Mouse (Mus musculus): ENCODE data around the gene Msl1.

DNA sequence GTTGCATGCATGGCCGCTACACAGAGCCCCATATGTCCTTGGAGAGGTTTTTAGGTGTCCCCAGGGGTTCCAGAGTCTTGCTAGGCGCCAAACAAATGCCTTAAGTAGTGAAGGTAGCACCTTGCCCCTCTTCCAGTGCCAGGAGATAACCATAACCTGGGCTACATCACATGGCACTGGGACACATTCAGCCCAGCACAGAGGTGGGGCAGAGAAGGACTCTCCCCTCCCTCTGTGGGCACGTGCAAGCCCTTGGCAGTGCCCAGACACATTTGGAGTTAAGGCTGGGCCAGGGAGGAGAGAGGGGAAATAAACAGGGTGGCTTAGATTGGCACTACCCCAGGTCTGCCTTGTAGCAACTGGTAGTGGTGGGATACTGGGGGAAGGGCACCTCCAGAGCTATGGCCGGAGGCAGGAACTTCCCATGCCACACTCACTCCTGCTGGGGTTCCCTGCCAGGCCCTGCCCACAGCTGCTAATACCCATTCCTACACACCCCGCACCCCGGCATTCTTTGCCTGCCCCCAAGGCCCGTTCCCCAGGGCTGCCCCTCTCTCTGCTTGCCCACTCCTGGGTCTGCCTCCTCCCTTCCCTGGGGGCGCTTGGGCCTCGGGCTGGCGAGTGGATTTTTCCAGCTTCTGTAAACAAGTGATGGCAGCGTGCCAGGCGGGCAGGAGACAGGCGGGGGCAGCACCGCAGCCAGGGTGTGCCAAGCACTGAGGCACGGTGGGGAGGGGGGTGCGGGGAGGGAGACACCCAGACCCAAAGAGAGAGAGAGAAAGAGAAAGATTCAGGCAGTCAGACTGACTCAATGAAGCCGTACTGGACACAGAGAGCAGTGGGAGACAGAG lies 44.7 kb upstream of the Msl1 start:
- TF ChIP-seq CTCF (IDR thresholded peaks at IDR 0.05; ENCODE audit: control insufficient read depth, insufficient read depth, insufficient read length): no peak
- no peak for TF ChIP-seq MYOD1 (IDR thresholded peaks at IDR 0.05; ENCODE audit: control insufficient read depth, insufficient read length, low read depth)
- no peak for TF ChIP-seq MAX (IDR thresholded peaks at IDR 0.05)
- TF ChIP-seq MYOG (IDR thresholded peaks at IDR 0.05; ENCODE audit: control insufficient read depth, extremely low read depth, insufficient read length): no peak
